ENCODE assay signal across 7 mouse cellular contexts in the genomic region with DNA sequence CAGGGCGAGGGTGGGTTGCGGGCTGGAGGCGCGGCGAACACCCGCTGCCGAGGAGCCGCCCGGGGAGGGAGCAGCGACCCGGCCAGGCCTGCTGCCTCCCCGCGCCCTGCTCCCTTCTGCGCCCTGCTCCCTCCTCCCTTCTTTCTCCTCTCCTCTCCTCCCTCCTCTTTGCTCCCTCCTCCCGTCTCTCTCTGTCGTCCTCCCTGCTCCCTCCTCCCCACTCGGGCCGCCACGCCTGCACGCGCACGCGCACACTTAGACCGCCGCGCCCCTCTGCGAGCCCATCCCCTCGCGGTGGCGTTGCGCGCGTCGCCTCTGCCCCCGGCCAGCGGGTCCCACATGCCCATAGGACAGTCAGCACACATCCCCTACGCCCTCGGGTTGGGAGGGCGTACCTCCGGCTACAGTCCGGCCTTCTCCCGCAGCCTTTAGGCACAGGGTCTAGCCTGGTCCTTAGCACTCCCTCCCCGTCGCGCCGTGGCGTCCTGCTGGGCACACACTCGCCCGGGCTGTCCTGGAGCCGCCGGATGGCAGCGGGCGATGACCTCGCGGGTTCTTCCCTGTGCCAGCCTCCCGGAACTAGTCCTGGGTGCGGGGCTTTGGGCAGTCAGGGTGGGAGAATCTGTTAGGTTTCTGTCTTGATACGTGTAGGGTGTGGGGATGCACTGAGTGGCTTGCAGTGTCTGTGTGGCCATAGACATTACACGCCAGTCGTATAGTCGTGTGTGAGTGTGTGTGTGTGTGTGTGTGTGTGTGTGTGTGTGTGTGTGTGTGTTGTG. TPM values are rescaled to one million over a fixed set of nuclear protein-coding genes. Genes with fewer than 3 reads are reported as not detected.
DNase-seq lines count a peak whose midpoint lies in the region; ATAC-seq and TF ChIP-seq lines count a peak whose summit lies in the region.

A gene (minus strand): TSS at position 203 of the 779 bp plus-strand sequence.

- no peaks in the 10 kb centered on the region for H3K36me3 ChIP-seq in embryonic facial prominence, embryonic 15.5 days
- H3K36me3 ChIP-seq in heart, embryonic 10.5 days = no peaks in the 10 kb centered on the region
- H3K36me3 ChIP-seq in kidney, embryonic 15.5 days = no peaks in the 10 kb centered on the region
- 0 out of 2 replicates have a peak, but pooled peaks cover 2% of the 10 kb centered on the region for H3K36me3 ChIP-seq in limb, embryonic 14.5 days (ENCODE audit: control insufficient read depth, insufficient read depth, low read length)
- no peaks in the 10 kb centered on the region for H3K36me3 ChIP-seq in midbrain, embryonic 15.5 days (replicated peaks)

- peak within 1 kb of the TSS; percentile 85 for H3K9ac ChIP-seq in embryonic facial prominence, embryonic 15.5 days
- H3K9ac ChIP-seq in kidney, embryonic 15.5 days = peak within 1 kb of the TSS; percentile 84
- H3K9ac ChIP-seq in limb, embryonic 14.5 days (ENCODE audit: low read depth, low read length, severe bottlenecking) = peak within 1 kb of the TSS; percentile 95
- peak within 1 kb of the TSS; percentile 95 for H3K9ac ChIP-seq in midbrain, embryonic 15.5 days

- peaks cover 25% of the 10 kb centered on the region for H3K4me1 ChIP-seq in bone marrow macrophage, adult 2 months (ENCODE audit: control insufficient read depth, insufficient read depth, low read length)
- peaks cover 29% of the 10 kb centered on the region for H3K4me1 ChIP-seq in embryonic facial prominence, embryonic 15.5 days
- peaks cover 36% of the 10 kb centered on the region for H3K4me1 ChIP-seq in heart, embryonic 10.5 days
- peaks cover 19% of the 10 kb centered on the region for H3K4me1 ChIP-seq in kidney, embryonic 15.5 days
- H3K4me1 ChIP-seq in limb, embryonic 14.5 days (ENCODE audit: control insufficient read depth, insufficient read depth, low read length) = peaks cover 19% of the 10 kb centered on the region
- peaks cover 41% of the 10 kb centered on the region for H3K4me1 ChIP-seq in midbrain, embryonic 15.5 days

- TF ChIP-seq POLR2A in bone marrow macrophage, adult 2 months (IDR thresholded peaks at IDR 0.05; ENCODE audit: borderline replicate concordance, low read depth, low read length) = no peak
- no peak for TF ChIP-seq POLR2A in limb, embryonic 14.5 days (IDR thresholded peaks at IDR 0.05; ENCODE audit: borderline replicate concordance, extremely low read depth, insufficient read depth, insufficient read length)

- under 1% methylated on average over 56 of the region's 61 CpGs for WGBS in embryonic facial prominence, embryonic 15.5 days
- under 1% methylated on average over 57 of the region's 61 CpGs for WGBS in heart, embryonic 10.5 days
- under 1% methylated on average over 60 of the region's 61 CpGs for WGBS in kidney, embryonic 15.5 days
- WGBS in limb, embryonic 14.5 days = 1% methylated on average over 46 of the region's 61 CpGs
- WGBS in midbrain, embryonic 15.5 days = under 1% methylated on average over 55 of the region's 61 CpGs

- TF ChIP-seq CTCF in bone marrow macrophage, adult 2 months (IDR thresholded peaks at IDR 0.05; ENCODE audit: low read depth, low read length) = no peak

- peak; percentile 91 for DNase-seq in heart, embryonic 10.5 days (ENCODE audit: low spot score)
- DNase-seq in limb, embryonic 14.5 days (ENCODE audit: low spot score) = peak; percentile 87
- peak; percentile 26 to 60 for DNase-seq in spleen, postnatal 10 days (ENCODE audit: low spot score in 2 of 2)

- no peak within 1 kb of the TSS for H3K27ac ChIP-seq in bone marrow macrophage, adult 2 months (ENCODE audit: insufficient read depth, low read depth, low read length)
- peak within 1 kb of the TSS; percentile 89 for H3K27ac ChIP-seq in embryonic facial prominence, embryonic 15.5 days (replicated peaks)
- H3K27ac ChIP-seq in heart, embryonic 10.5 days = peak within 1 kb of the TSS; percentile 96
- H3K27ac ChIP-seq in kidney, embryonic 15.5 days = peak within 1 kb of the TSS; percentile 88
- peak within 1 kb of the TSS; percentile 87 for H3K27ac ChIP-seq in limb, embryonic 14.5 days (replicated peaks; ENCODE audit: low read depth, low read length)
- H3K27ac ChIP-seq in midbrain, embryonic 15.5 days = peak within 1 kb of the TSS; percentile 99

- H3K9me3 ChIP-seq in embryonic facial prominence, embryonic 15.5 days (replicated peaks) = no peaks in the 10 kb centered on the region
- no peaks in the 10 kb centered on the region for H3K9me3 ChIP-seq in heart, embryonic 10.5 days
- no peaks in the 10 kb centered on the region for H3K9me3 ChIP-seq in kidney, embryonic 15.5 days (replicated peaks)
- no peaks in the 10 kb centered on the region for H3K9me3 ChIP-seq in limb, embryonic 14.5 days (ENCODE audit: control insufficient read depth, low read length)
- H3K9me3 ChIP-seq in midbrain, embryonic 15.5 days = no peaks in the 10 kb centered on the region

- peak; percentile 94 for ATAC-seq in embryonic facial prominence, embryonic 15.5 days (ENCODE audit: insufficient number of reproducible peaks, low FRiP score, low TSS enrichment, low read depth)
- ATAC-seq in kidney, embryonic 15.5 days (replicated peaks; ENCODE audit: low FRiP score) = peak; percentile 93
- ATAC-seq in limb, embryonic 14.5 days (ENCODE audit: low FRiP score, low read depth) = peak; percentile 89
- peak; percentile 91 for ATAC-seq in midbrain, embryonic 15.5 days (replicated peaks)

- no peaks in the 10 kb centered on the region for H3K27me3 ChIP-seq in embryonic facial prominence, embryonic 15.5 days
- no peaks in the 10 kb centered on the region for H3K27me3 ChIP-seq in heart, embryonic 10.5 days (ENCODE audit: insufficient read depth, poor library complexity, severe bottlenecking)
- H3K27me3 ChIP-seq in kidney, embryonic 15.5 days = 0 out of 2 replicates have a peak, but pooled peaks cover 4% of the 10 kb centered on the region
- no peaks in the 10 kb centered on the region for H3K27me3 ChIP-seq in limb, embryonic 14.5 days (ENCODE audit: control insufficient read depth, insufficient read depth, low read length)
- no peaks in the 10 kb centered on the region for H3K27me3 ChIP-seq in midbrain, embryonic 15.5 days (replicated peaks)

- H3K4me2 ChIP-seq in embryonic facial prominence, embryonic 15.5 days (replicated peaks) = peak within 1 kb of the TSS; percentile 91
- H3K4me2 ChIP-seq in kidney, embryonic 15.5 days = peak within 1 kb of the TSS; percentile 99
- H3K4me2 ChIP-seq in limb, embryonic 14.5 days (replicated peaks; ENCODE audit: low read depth, low read length, severe bottlenecking) = peak within 1 kb of the TSS; percentile 95
- peak within 1 kb of the TSS; percentile 89 for H3K4me2 ChIP-seq in midbrain, embryonic 15.5 days

- peak within 1 kb of the TSS; percentile 69 for H3K4me3 ChIP-seq in bone marrow macrophage, adult 2 months (ENCODE audit: insufficient read depth, low read length)
- H3K4me3 ChIP-seq in embryonic facial prominence, embryonic 15.5 days (replicated peaks) = peak within 1 kb of the TSS; percentile 74
- H3K4me3 ChIP-seq in heart, embryonic 10.5 days = peak within 1 kb of the TSS; percentile 90
- peak within 1 kb of the TSS; percentile 82 for H3K4me3 ChIP-seq in kidney, embryonic 15.5 days (replicated peaks)
- H3K4me3 ChIP-seq in limb, embryonic 14.5 days (replicated peaks; ENCODE audit: low read length) = peak within 1 kb of the TSS; percentile 90
- H3K4me3 ChIP-seq in midbrain, embryonic 15.5 days = peak within 1 kb of the TSS; percentile 89

RNA-seq across cellular contexts. Expression of the gene that starts here (rescaled TPM):
- polyA plus RNA-seq in bone marrow macrophage, adult 2 months (2012; ENCODE audit: insufficient read depth, insufficient read length, missing spikeins) = 24.4 and 27.0 TPM in 2 replicates
- 23.0 and 23.9 TPM in 2 replicates for polyA plus RNA-seq in embryonic facial prominence, embryonic 15.5 days (2015; fragmentation: Nextera tagmentation; extraction: Ambion mirVana)
- 14.5 and 19.7 TPM in 2 replicates for polyA plus RNA-seq in heart, embryonic 10.5 days (2016; fragmentation: Nextera tagmentation; extraction: Ambion mirVana)
- polyA plus RNA-seq in kidney, embryonic 15.5 days (2015; fragmentation: Nextera tagmentation; extraction: Ambion mirVana) = 13.3 and 14.6 TPM in 2 replicates
- polyA plus RNA-seq in limb, embryonic 14.5 days (2012; rRNA removed) = 23.6 and 24.3 TPM in 2 replicates
- polyA plus RNA-seq in limb, embryonic 14.5 days (2014; fragmentation: Nextera tagmentation; extraction: Ambion mirVana) = 26.3 and 27.1 TPM in 2 replicates
- polyA plus RNA-seq in midbrain, embryonic 15.5 days (2015; fragmentation: Nextera tagmentation; extraction: Ambion mirVana) = 60.1 and 61.7 TPM in 2 replicates
